11 mouse cellular contexts compared by ENCODE assay signal in the genomic region with DNA sequence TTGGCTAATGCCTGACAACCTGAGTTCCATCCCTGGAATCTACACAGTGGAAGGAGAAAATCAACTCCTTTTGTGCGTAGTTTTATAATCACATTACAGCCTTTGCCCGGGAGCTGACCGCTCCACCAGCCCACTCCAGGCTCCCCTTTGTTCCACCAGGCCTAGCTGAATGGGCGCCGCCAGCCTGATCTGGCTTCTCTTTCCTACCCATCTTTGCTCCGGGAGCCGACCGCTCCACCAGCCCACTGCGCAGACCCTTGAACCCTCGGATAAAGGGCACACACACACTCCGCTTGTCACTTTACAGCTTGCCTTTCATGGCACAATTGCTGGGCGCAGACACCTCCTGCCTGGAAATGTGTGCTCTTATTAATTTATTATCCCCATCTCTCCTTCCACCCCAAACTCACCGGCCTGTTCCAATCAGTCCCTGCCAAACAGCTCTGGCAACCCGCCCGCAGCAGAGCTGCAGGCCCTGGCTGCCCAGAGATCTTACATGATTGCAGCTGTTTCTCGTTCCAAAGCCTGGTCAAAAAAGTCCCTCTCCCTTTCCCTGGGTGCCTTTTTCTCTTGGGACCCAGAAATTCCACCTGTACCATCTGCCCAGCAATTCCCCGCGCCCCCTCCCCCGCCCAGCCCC. TPM values are rescaled to one million over a fixed set of nuclear protein-coding genes. Genes with fewer than 3 reads are reported as not detected.
DNase-seq lines count a peak whose midpoint lies in the region; ATAC-seq lines count a peak whose summit lies in the region.
"Had no signal": no experiment of that assay in that cellular context is flagged by ENCODE, and none has a peak within 500 bp of the region (broad histone marks: within the 10 kb centered on the region; RNA-seq: fewer than 3 reads in every experiment).

No protein-coding gene starts in this region.

- ATAC-seq in granulocyte monocyte progenitor cell, adult 5-6 weeks (replicated peaks; ENCODE audit: poor library complexity, severe bottlenecking), result no peak
- ATAC-seq in activated CD4-positive, CD25-positive, alpha-beta regulatory T cell, adult 4 months, result no peak

- DNase-seq in cerebellum, adult 8-10 months, result peak; percentile 2
- no peak for DNase-seq in cerebellum, adult 9-10 months
- DNase-seq in urinary bladder, postnatal 14 days (ENCODE audit: low spot score), result peak; percentile 33
- DNase-seq in urinary bladder, postnatal 25 days (ENCODE audit: low spot score), result no peak
- DNase-seq in layer of hippocampus, adult 8-10 months (ENCODE audit: low spot score in 2 of 2), result peak; percentile 17 to 43
- DNase-seq in heart, postnatal 4 days, result no peak

RNA-seq across cellular contexts. Expression of a gene that starts 33.9 kb away (rescaled TPM):
- total RNA-seq in layer of hippocampus, adult 8-10 months (2022), result under 1 TPM in 3 of 4 experiments, not detected in 1; 0.16 to 0.35 (median 0.22) TPM
- total RNA-seq in granulocyte monocyte progenitor cell, adult 5-6 weeks (2014; fragmentation: Nextera tagmentation), result not detected in 2 replicates
- total RNA-seq in granulocyte monocyte progenitor cell, adult 5-6 weeks (2017), result not detected in 2 replicates
- total RNA-seq in heart, postnatal 4 days (2021), result not detected
- polyA plus RNA-seq in activated CD4-positive, CD25-positive, alpha-beta regulatory T cell, adult 4 months (2017; shearing (Covaris generic)), result not detected
- polyA plus RNA-seq: heart, embryonic 15.5 days; macrophage; testis, adult 2 months had no signal

Comparison
In these comparisons a context has a peak if more than half of its experiments do, and no peak if none do; other contexts are left out.
1. DNase-seq: peak in cerebellum, adult 8-10 months (single experiment), urinary bladder, postnatal 14 days (single experiment) and layer of hippocampus, adult 8-10 months (2 of 2); none in cerebellum, adult 9-10 months (single experiment), urinary bladder, postnatal 25 days (single experiment) and heart, postnatal 4 days (single experiment).